Mouse (Mus musculus): ENCODE results near the gene Epm2aip1. TPM values are rescaled to one million over a fixed set of nuclear protein-coding genes. Genes with fewer than 3 reads are reported as not detected.

Epm2aip1 gene
- polyA plus RNA-seq, 1 experiment, result 0.11 TPM

GRCm38 (mm10) chr9:111252161-111252869 is 19.4 kb upstream of the Epm2aip1 start:
- H3K9me3 ChIP-seq (ENCODE audit: control insufficient read depth, low read length), result no peaks in the 10 kb centered on the region
- H3K4me1 ChIP-seq (ENCODE audit: control insufficient read depth), result peaks cover 2% of the 10 kb centered on the region
- peaks cover 96% of the 10 kb centered on the region for H3K36me3 ChIP-seq (ENCODE audit: control insufficient read depth)
- TF ChIP-seq GATA1 (IDR thresholded peaks at IDR 0.05; ENCODE audit: low read length), result no peak
- TF ChIP-seq TAL1 (IDR thresholded peaks at IDR 0.05; ENCODE audit: low read length), result no peak
- H3K27me3 ChIP-seq (ENCODE audit: control insufficient read depth), result no peaks in the 10 kb centered on the region
- no peak overlapping the region for H3K4me3 ChIP-seq (replicated peaks)

- no peaks in the 10 kb centered on the region for H3K27me3 ChIP-seq (ENCODE audit: control insufficient read depth)
- peaks cover 88% of the 10 kb centered on the region for H3K36me3 ChIP-seq (ENCODE audit: control insufficient read depth)
- no peak overlapping the region for H3K4me3 ChIP-seq (replicated peaks)
- no peaks in the 10 kb centered on the region for H3K9me3 ChIP-seq (ENCODE audit: control insufficient read depth, low read length)
- TF ChIP-seq TAL1 (IDR thresholded peaks at IDR 0.05; ENCODE audit: low read length), result no peak
- TF ChIP-seq GATA1 (IDR thresholded peaks at IDR 0.05; ENCODE audit: low read length), result no peak
- no peaks in the 10 kb centered on the region for H3K4me1 ChIP-seq (ENCODE audit: control insufficient read depth)
Observed at GRCm38 (mm10) chr9:111260360-111260985, 11.3 kb upstream of the Epm2aip1 start.

GRCm38 (mm10) chr9:111261356-111261755 is 10.4 kb upstream of the Epm2aip1 start:
- Histone ChIP-seq H3K9me3 (ENCODE audit: control insufficient read depth, low read length) (no peaks in the 10 kb centered on the region), H3K36me3 (ENCODE audit: control insufficient read depth) (peaks cover 89% of the 10 kb centered on the region), H3K4me1 (ENCODE audit: control insufficient read depth) (no peaks in the 10 kb centered on the region), H3K27me3 (ENCODE audit: control insufficient read depth) (no peaks in the 10 kb centered on the region), H3K4me3 (replicated peaks) (no peak overlapping the region)
- no peak for TF ChIP-seq GATA1 (IDR thresholded peaks at IDR 0.05; ENCODE audit: low read length)
- no peak for TF ChIP-seq TAL1 (IDR thresholded peaks at IDR 0.05; ENCODE audit: low read length)

- Histone ChIP-seq H3K27me3 (ENCODE audit: control insufficient read depth) (no peaks in the 10 kb centered on the region), H3K36me3 (ENCODE audit: control insufficient read depth) (peaks cover 53% of the 10 kb centered on the region), H3K9me3 (ENCODE audit: control insufficient read depth, low read length) (no peaks in the 10 kb centered on the region), H3K4me3 (replicated peaks) (no peak overlapping the region), H3K4me1 (ENCODE audit: control insufficient read depth) (peaks cover 22% of the 10 kb centered on the region)
- TF ChIP-seq GATA1 (IDR thresholded peaks at IDR 0.05; ENCODE audit: low read length) (no peak), TAL1 (IDR thresholded peaks at IDR 0.05; ENCODE audit: low read length) (no peak)
Observed at GRCm38 (mm10) chr9:111267998-111268397, 3.7 kb upstream of the Epm2aip1 start.

GRCm38 (mm10) chr9:111270606-111271005 is 1.1 kb upstream of the Epm2aip1 start:
- no peaks in the 10 kb centered on the region for H3K9me3 ChIP-seq (ENCODE audit: control insufficient read depth, low read length)
- TF ChIP-seq TAL1 (IDR thresholded peaks at IDR 0.05; ENCODE audit: low read length) (no peak), GATA1 (IDR thresholded peaks at IDR 0.05; ENCODE audit: low read length) (no peak)
- H3K27me3 ChIP-seq (ENCODE audit: control insufficient read depth), result no peaks in the 10 kb centered on the region
- H3K36me3 ChIP-seq (ENCODE audit: control insufficient read depth), result peaks cover 54% of the 10 kb centered on the region
- peak overlapping the region; percentile 79 for H3K4me3 ChIP-seq (replicated peaks)
- H3K4me1 ChIP-seq (ENCODE audit: control insufficient read depth), result peaks cover 44% of the 10 kb centered on the region

- TF ChIP-seq GATA1 (IDR thresholded peaks at IDR 0.05; ENCODE audit: low read length), result no peak
- no peak for TF ChIP-seq TAL1 (IDR thresholded peaks at IDR 0.05; ENCODE audit: low read length)
- Histone ChIP-seq H3K4me3 (replicated peaks) (peak overlapping the region; percentile 79), H3K9me3 (ENCODE audit: control insufficient read depth, low read length) (no peaks in the 10 kb centered on the region), H3K4me1 (ENCODE audit: control insufficient read depth) (peaks cover 45% of the 10 kb centered on the region), H3K36me3 (ENCODE audit: control insufficient read depth) (peaks cover 55% of the 10 kb centered on the region), H3K27me3 (ENCODE audit: control insufficient read depth) (no peaks in the 10 kb centered on the region)
Observed at GRCm38 (mm10) chr9:111271056-111271433, 684 bp upstream of the Epm2aip1 start.

- H3K36me3 ChIP-seq (ENCODE audit: control insufficient read depth), result peaks cover 55% of the 10 kb centered on the region
- no peaks in the 10 kb centered on the region for H3K9me3 ChIP-seq (ENCODE audit: control insufficient read depth, low read length)
- TF ChIP-seq GATA1 (IDR thresholded peaks at IDR 0.05; ENCODE audit: low read length) (no peak), TAL1 (IDR thresholded peaks at IDR 0.05; ENCODE audit: low read length) (no peak)
- H3K27me3 ChIP-seq (ENCODE audit: control insufficient read depth), result no peaks in the 10 kb centered on the region
- peaks cover 50% of the 10 kb centered on the region for H3K4me1 ChIP-seq (ENCODE audit: control insufficient read depth)
- H3K4me3 ChIP-seq (replicated peaks), result peak overlapping the region; percentile 79
Observed at GRCm38 (mm10) chr9:111272356-111272755, 627 bp downstream of the Epm2aip1 start.

- peaks cover 55% of the 10 kb centered on the region for H3K36me3 ChIP-seq (ENCODE audit: control insufficient read depth)
- peaks cover 52% of the 10 kb centered on the region for H3K4me1 ChIP-seq (ENCODE audit: control insufficient read depth)
- peak overlapping the region; percentile 79 for H3K4me3 ChIP-seq (replicated peaks)
- no peaks in the 10 kb centered on the region for H3K9me3 ChIP-seq (ENCODE audit: control insufficient read depth, low read length)
- no peaks in the 10 kb centered on the region for H3K27me3 ChIP-seq (ENCODE audit: control insufficient read depth)
- no peak for TF ChIP-seq TAL1 (IDR thresholded peaks at IDR 0.05; ENCODE audit: low read length)
- no peak for TF ChIP-seq GATA1 (IDR thresholded peaks at IDR 0.05; ENCODE audit: low read length)
Observed at GRCm38 (mm10) chr9:111272996-111273785, 1.5 kb downstream of the Epm2aip1 start.

GRCm38 (mm10) chr9:111273958-111274357 is 2.2 kb downstream of the Epm2aip1 start:
- H3K9me3 ChIP-seq (ENCODE audit: control insufficient read depth, low read length), result no peaks in the 10 kb centered on the region
- H3K4me1 ChIP-seq (ENCODE audit: control insufficient read depth), result peaks cover 52% of the 10 kb centered on the region
- H3K4me3 ChIP-seq (replicated peaks), result peak overlapping the region; percentile 79
- no peak for TF ChIP-seq GATA1 (IDR thresholded peaks at IDR 0.05; ENCODE audit: low read length)
- H3K36me3 ChIP-seq (ENCODE audit: control insufficient read depth), result peaks cover 61% of the 10 kb centered on the region
- no peaks in the 10 kb centered on the region for H3K27me3 ChIP-seq (ENCODE audit: control insufficient read depth)

All from erythroblast, embryonic 14.5 days (primary cell).